11 mouse cellular contexts compared by ENCODE assay signal in the genomic region with DNA sequence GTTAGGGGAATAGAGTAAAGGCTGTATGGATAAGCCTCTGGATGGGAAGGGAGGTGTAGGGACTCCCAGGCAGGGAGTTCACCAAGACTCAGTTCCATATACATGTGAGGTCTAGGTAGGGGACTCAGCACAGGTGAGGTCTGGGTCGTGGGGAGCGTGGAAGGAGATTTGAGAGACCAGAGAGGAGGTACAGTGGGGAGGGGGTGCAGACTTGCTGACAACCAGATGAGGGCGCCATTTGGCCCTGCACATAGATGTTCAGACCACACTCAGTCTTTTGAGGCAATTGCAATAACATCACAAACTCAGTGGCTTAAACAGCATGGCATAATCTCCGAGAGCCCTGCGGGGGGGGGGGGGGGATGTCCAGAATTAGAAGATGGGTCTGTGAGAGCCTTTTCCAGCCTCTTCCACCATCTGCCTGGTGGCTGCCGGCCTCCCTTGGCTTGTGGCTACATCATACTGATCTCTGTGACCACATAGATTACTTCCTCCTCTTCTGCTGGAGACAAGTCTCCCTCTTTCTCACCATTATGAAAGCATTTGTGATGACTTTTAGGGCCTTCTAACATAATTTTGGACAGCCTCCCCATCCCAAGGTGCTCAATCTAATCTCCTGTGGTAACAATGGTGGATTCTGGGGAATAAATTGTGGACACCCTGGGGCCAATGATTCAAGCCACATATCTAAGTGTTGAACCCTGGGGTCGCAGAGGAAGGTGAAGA.
DNase-seq lines count a peak whose midpoint lies in the region; ATAC-seq and TF ChIP-seq lines count a peak whose summit lies in the region.
"Had no signal": no experiment of that assay in that cellular context is flagged by ENCODE, and none has a peak within 500 bp of the region (broad histone marks: within the 10 kb centered on the region; RNA-seq: fewer than 3 reads in every experiment).

No protein-coding gene starts in this region.

- H3ac ChIP-seq in C2C12 (ENCODE audit: control insufficient read depth, insufficient read length, low read depth): no peak overlapping the region

- no peaks in the 10 kb centered on the region for H3K36me3 ChIP-seq in liver, embryonic 14.5 days (replicated peaks; ENCODE audit: control insufficient read depth, insufficient read depth, low read depth)
- H3K36me3 ChIP-seq in liver, embryonic 11.5 days (ENCODE audit: control insufficient read depth, insufficient read depth, low read length): no peaks in the 10 kb centered on the region
- H3K36me3 ChIP-seq in C2C12 (ENCODE audit: control insufficient read depth, insufficient read depth): no peaks in the 10 kb centered on the region
- H3K36me3 ChIP-seq: forebrain, embryonic 12.5 days had no signal

- no peaks in the 10 kb centered on the region for H3K27me3 ChIP-seq in liver, embryonic 14.5 days (ENCODE audit: control insufficient read depth, insufficient read depth, low read length)
- no peaks in the 10 kb centered on the region for H3K27me3 ChIP-seq in liver, embryonic 11.5 days (replicated peaks; ENCODE audit: control insufficient read depth, insufficient read depth, low read length)
- H3K27me3 ChIP-seq in C2C12 (ENCODE audit: control insufficient read depth, insufficient read depth, insufficient read length): no peaks in the 10 kb centered on the region
- H3K27me3 ChIP-seq: forebrain, embryonic 12.5 days; Patski had no signal

- no peaks in the 10 kb centered on the region for H3K79me2 ChIP-seq in C2C12 (ENCODE audit: control insufficient read depth, insufficient read depth)

- no peaks in the 10 kb centered on the region for H3K4me1 ChIP-seq in liver, embryonic 14.5 days (replicated peaks; ENCODE audit: control insufficient read depth in 2 of 2, insufficient read depth in 2 of 2, low read length in 1 of 2)
- no peaks in the 10 kb centered on the region for H3K4me1 ChIP-seq in liver, embryonic 11.5 days (replicated peaks; ENCODE audit: control insufficient read depth, insufficient read depth, low read length)
- H3K4me1 ChIP-seq: forebrain, embryonic 12.5 days had no signal

- no peak for TF ChIP-seq EP300 in liver, embryonic 14.5 days (IDR thresholded peaks at IDR 0.05; ENCODE audit: low read depth)

- 0 out of 2 replicates have a peak, but pooled peaks have one; percentile 14 for TF ChIP-seq CTCF in liver, embryonic 14.5 days (IDR thresholded peaks at IDR 0.05; ENCODE audit: low read depth)
- TF ChIP-seq CTCF in C2C12 (IDR thresholded peaks at IDR 0.05; ENCODE audit: control insufficient read depth, insufficient read depth, insufficient read length): peak; percentile 40
- TF ChIP-seq CTCF in brain, embryonic 14.5 days (IDR thresholded peaks at IDR 0.05; ENCODE audit: borderline replicate concordance, extremely low read depth, insufficient read depth, insufficient read length): peak; percentile 33; the same call in 1 of the 2 replicates

- no peak for ATAC-seq in liver, embryonic 14.5 days (ENCODE audit: insufficient read depth)
- ATAC-seq in liver, embryonic 11.5 days (replicated peaks; ENCODE audit: low FRiP score): no peak

- no peak overlapping the region for H3K4me3 ChIP-seq in liver, embryonic 14.5 days (ENCODE audit: insufficient read depth in 1 of 2, low read depth in 2 of 2, low read length in 2 of 2)
- H3K4me3 ChIP-seq in liver, embryonic 11.5 days (ENCODE audit: low read depth, low read length): no peak overlapping the region
- no peak overlapping the region for H3K4me3 ChIP-seq in C2C12 (ENCODE audit: insufficient read depth, poor library complexity, severe bottlenecking)
- H3K4me3 ChIP-seq: forebrain, embryonic 12.5 days had no signal

- no peaks in the 10 kb centered on the region for H3K9me3 ChIP-seq in liver, embryonic 14.5 days (ENCODE audit: control insufficient read depth, low read length)
- no peaks in the 10 kb centered on the region for H3K9me3 ChIP-seq in liver, embryonic 11.5 days (ENCODE audit: control insufficient read depth, low read length)
- H3K9me3 ChIP-seq: forebrain, embryonic 12.5 days had no signal

- H3K9ac ChIP-seq in liver, embryonic 14.5 days (replicated peaks): no peak overlapping the region
- H3K9ac ChIP-seq in liver, embryonic 11.5 days (ENCODE audit: low read depth, low read length): no peak overlapping the region
- H3K9ac ChIP-seq: forebrain, embryonic 12.5 days had no signal

- no peaks in the 10 kb centered on the region for H3K79me3 ChIP-seq in C2C12 (ENCODE audit: low read depth)

- 36% methylated on average over 7 of the region's 7 CpGs for WGBS in liver, embryonic 14.5 days (ENCODE audit: insufficient replicate concordance)
- 52% methylated on average over 7 of the region's 7 CpGs for WGBS in liver, embryonic 11.5 days

- no peak for TF ChIP-seq POLR2A in brain, embryonic 14.5 days (IDR thresholded peaks at IDR 0.05; ENCODE audit: borderline replicate concordance, extremely low read depth, insufficient read depth, insufficient read length, poor library complexity, severe bottlenecking)

- H3K4me2 ChIP-seq in liver, embryonic 14.5 days (ENCODE audit: low read depth): no peak overlapping the region
- no peak overlapping the region for H3K4me2 ChIP-seq in liver, embryonic 11.5 days
- H3K4me2 ChIP-seq: forebrain, embryonic 12.5 days had no signal

- intact Hi-C loops in gastrocnemius, postnatal 36 days (cut with DNase I): loop anchor here (5.0 kb wide), 1 partner anchor 36 kb away; no protein-coding TSS in a partner anchor

- DNase-seq in gastrocnemius, postnatal 25 days: peak; percentile 21
- no peak for DNase-seq in gastrocnemius, postnatal 36 days
- no peak for DNase-seq in liver, embryonic 14.5 days (ENCODE audit: low read depth in 3 of 3, low spot score in 3 of 3)
- no peak for DNase-seq in liver, embryonic 11.5 days (ENCODE audit: low spot score)
- DNase-seq in brain, embryonic 14.5 days (ENCODE audit: low read depth): no peak
- DNase-seq in kidney, postnatal 36 days: no peak
- no peak for DNase-seq in ovary, postnatal 10 days (ENCODE audit: low spot score)
- DNase-seq: right cerebral cortex, postnatal 25 days had no signal

- no peak overlapping the region for H3K27ac ChIP-seq in liver, embryonic 14.5 days
- H3K27ac ChIP-seq in liver, embryonic 11.5 days (ENCODE audit: low read depth, low read length): no peak overlapping the region
- H3K27ac ChIP-seq: forebrain, embryonic 12.5 days had no signal

TF ChIP-seq in C2C12, 6 proteins besides CTCF, POLR2A, EP300 and RAD21:
- TF ChIP-seq MAX (IDR thresholded peaks at IDR 0.05) (no peak), MYOD1 (IDR thresholded peaks at IDR 0.05; ENCODE audit: control insufficient read depth, insufficient read length, low read depth) (no peak), FOSL1 (IDR thresholded peaks at IDR 0.05; ENCODE audit: insufficient read depth, low read length, poor library complexity, severe bottlenecking) (no peak), CEBPB (IDR thresholded peaks at IDR 0.05; ENCODE audit: low read depth) (no peak), MYOG (IDR thresholded peaks at IDR 0.05; ENCODE audit: control insufficient read depth, extremely low read depth, insufficient read length) (no peak), USF1 (IDR thresholded peaks at IDR 0.05; ENCODE audit: low read depth) (no peak)
